Mouse (Mus musculus) adipose tissue, adult 10 weeks (tissue): Measurements from ENCODE around the gene Ap1s1. TPM values are rescaled to one million over a fixed set of nuclear protein-coding genes. Genes with fewer than 3 reads are reported as not detected.

Source experiments
- polyA plus RNA-seq: library from polyadenylated mRNA; stranded (reverse); fragments of 350-450 nt; fragmentation: Illumina TruSeq; extraction: RNeasy Lipid Tissue Mini Kit (QIAGEN cat#74804); gene quantifications from one replicate; pipeline ENCODE4 v1.2.3, GENCODE M21; 2014; ENCODE audit warnings: low read depth, low replicate concordance

Gene Ap1s1
- polyA plus RNA-seq: 63.5 TPM

DNA sequence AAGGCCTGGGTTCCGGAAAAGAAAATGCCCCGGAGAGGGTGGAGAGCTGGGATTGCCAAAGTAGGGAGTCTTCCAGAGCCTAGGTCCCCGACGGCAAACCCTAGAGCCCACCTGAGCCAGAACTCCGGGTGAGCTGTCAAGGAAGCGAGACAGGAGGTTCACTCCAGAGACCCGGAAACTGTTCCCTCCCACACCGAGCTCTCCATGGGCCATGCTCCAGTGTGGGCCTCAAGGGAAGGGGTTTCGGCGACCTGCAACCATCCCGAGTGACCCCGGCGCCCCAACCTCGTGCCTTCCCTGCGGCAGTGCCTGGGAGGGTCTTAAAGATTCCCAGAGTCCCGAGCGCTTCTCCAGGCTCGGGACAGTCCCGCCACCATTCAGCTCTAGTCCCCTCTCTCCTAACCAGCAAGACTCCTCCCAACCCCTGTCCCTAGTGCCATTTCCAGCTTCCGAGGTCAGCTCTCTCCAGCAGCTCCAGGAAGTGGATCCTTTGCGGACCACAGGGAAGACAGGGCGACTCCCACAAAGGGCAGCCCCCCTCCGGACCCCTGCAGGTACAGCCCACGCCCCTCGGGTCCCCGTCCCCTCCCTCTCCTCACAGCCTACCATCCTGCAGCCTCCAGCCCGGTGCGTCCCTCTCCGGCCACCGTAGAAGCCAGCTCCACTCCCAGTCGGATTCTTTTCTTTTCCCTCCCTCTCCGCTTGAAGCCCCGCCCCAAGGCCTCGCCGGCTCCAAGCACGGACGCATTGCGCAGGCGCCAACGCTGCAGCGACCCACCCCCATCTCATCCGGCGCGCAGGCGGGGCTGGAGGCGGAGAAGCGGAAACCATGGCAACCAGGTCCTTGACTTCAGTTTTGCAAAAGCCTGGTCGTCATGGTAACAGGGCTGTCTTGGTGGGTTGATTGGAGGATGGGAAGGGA lies at the start of gene Ap1s1:
Ap1s1 (minus strand) TSS at position 734 of the 922 bp plus-strand sequence.

GRCm38 (mm10) chr5:137072079-137072960 lies 26.4 kb upstream of the Ap1s1 start, which contains the start of gene Serpine1:
Gene Serpine1 (minus strand): TSS chr5:137072268.

GRCm38 (mm10) chr5:137026092-137026491 lies 19.8 kb downstream of the Ap1s1 start, which contains the start of gene Vgf:
Gene Vgf (plus strand): TSS chr5:137026392.

DNA sequence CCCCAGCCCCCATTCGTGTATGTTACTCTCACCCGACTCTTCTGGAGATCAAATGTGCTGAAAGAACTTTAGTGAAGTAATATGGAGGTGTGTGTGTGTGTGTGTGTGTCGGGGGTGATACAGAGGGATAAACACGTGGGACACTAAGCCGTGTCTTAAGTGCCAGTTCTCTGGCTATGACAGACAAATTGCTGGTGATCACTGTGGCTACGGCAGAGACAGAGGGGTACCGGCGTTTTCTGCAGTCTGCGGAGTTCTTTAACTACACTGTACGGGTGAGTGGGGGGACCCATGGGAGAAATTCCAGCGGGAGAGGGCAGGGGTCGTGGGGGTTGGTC lies 58.0 kb downstream of the Ap1s1 start, which contains the start of gene Znhit1:
Znhit1 (minus strand) TSS at position 88 of the 338 bp plus-strand sequence.

DNA sequence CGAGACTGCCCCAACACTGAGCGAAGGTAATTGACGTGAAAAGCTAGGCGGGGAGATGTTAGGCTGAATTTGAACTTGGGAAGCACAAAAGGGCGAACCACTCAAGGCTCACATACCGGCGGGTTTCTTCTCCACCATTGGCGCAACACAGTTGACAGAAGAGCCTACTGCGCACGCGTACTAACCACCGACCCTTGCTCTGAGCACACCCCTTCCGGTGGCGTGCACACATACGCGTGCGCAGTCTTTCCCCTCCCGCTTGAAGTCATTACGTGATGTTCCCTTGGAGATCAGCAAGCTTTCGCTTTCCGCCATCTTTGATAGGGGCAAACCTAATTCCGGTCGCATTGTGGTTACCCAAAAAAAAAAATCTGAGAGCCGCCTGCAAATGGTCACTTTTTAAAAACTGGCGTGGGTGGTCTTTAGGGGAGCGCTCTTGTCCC lies 59.2 kb downstream of the Ap1s1 start, which contains the start of gene Plod3:
Plod3 (plus strand) TSS at position 325 of the 443 bp plus-strand sequence.

Other genes with a start within 250 kb of the Ap1s1 start
- gene Col26a1, start 162.9 kb downstream of the Ap1s1 start, polyA plus RNA-seq: not detected
- 34.6 TPM for gene Ift22, start 138.0 kb downstream of the Ap1s1 start, polyA plus RNA-seq
- 163 TPM for gene Fis1, start 92.9 kb downstream of the Ap1s1 start, polyA plus RNA-seq
- gene Cldn15, start 79.5 kb downstream of the Ap1s1 start, polyA plus RNA-seq: 27.0 TPM
- 48.1 TPM for gene Plod3, start 59.1 kb downstream of the Ap1s1 start, polyA plus RNA-seq
- 55.9 TPM for gene Znhit1, start 58.1 kb downstream of the Ap1s1 start, polyA plus RNA-seq
- gene Vgf, start 19.7 kb downstream of the Ap1s1 start, polyA plus RNA-seq: not detected
- 7.4 TPM for gene Serpine1, start 26.1 kb upstream of the Ap1s1 start, polyA plus RNA-seq
- 12.5 TPM for gene Trim56, start 70.1 kb upstream of the Ap1s1 start, polyA plus RNA-seq
- gene Muc3, start 103.2 kb upstream of the Ap1s1 start, polyA plus RNA-seq: 0.58 TPM
- gene Muc3a, start 166.3 kb upstream of the Ap1s1 start, polyA plus RNA-seq: 0.52 TPM
- gene Ache, start 241.4 kb upstream of the Ap1s1 start, polyA plus RNA-seq: 0.71 TPM
- gene Ufsp1, start 248.5 kb upstream of the Ap1s1 start, polyA plus RNA-seq: 9.6 TPM